Mouse (Mus musculus) brain, embryonic 14.5 days (tissue): ENCODE results near the gene Cpe.

Source experiments
- CTCF ChIP-seq: fragments of 200-500 bp; IDR thresholded peaks from 2 replicates; pipeline ENCODE4 v1.5.1; 2012; ENCODE audit warnings: inconsistent platforms, mild to moderate bottlenecking, moderate library complexity, borderline replicate concordance; ENCODE audit not compliant: insufficient read depth, insufficient read length; ENCODE audit errors: extremely low read depth
- POLR2A ChIP-seq: fragments of 200-500 bp; IDR thresholded peaks from 2 replicates; pipeline ENCODE4 v1.6.1; 2012; ENCODE audit warnings: mild to moderate bottlenecking, inconsistent platforms, borderline replicate concordance; ENCODE audit not compliant: poor library complexity, insufficient read depth, insufficient read length, severe bottlenecking; ENCODE audit errors: extremely low read depth

- TF ChIP-seq CTCF: no peak
- TF ChIP-seq POLR2A: no peak
Observed at GRCm38 (mm10) chr8:64671937-64672336, 20.9 kb downstream of the Cpe start.
